Mouse (Mus musculus) heart, embryonic 14.5 days (tissue): ENCODE data around the gene Mis12. TPM values are rescaled to one million over a fixed set of nuclear protein-coding genes. Genes with fewer than 3 reads are reported as not detected.

Source experiments
- ATAC-seq: fragments of 200-750 bp; cut with Nextera tagmentation; 2 replicates; pipeline ENCODE4 v1.8.0; 2017; ENCODE audit warnings: low read depth, moderate TSS enrichment; ENCODE audit not compliant: insufficient number of reproducible peaks, insufficient read depth, low FRiP score
- H3K27ac ChIP-seq, 2 experiments: fragments of 200-500 bp in 1 of 2; fragments of 300-500 bp in 1 of 2; sonication (generic) in 1 of 2; replicated peaks in 1 of 2; 2 replicates each; pipeline ENCODE4 v1.5.1; 2012 to 2014; ENCODE audit warnings: low read depth in 2 of 2, low read length in 2 of 2, control low read depth in 1 of 2, mild to moderate bottlenecking in 1 of 2, mixed read lengths in 1 of 2; ENCODE audit not compliant: control insufficient read depth in 1 of 2, insufficient read depth in 1 of 2
- H3K27me3 ChIP-seq: fragments of 300-500 bp; sonication (generic); 2 replicates; pipeline ENCODE4 v1.6.1; 2014; ENCODE audit warnings: mild to moderate bottlenecking, low read length, control low read depth; ENCODE audit not compliant: control insufficient read depth, insufficient read depth
- H3K36me3 ChIP-seq: fragments of 300-500 bp; sonication (generic); 2 replicates; pipeline ENCODE4 v1.6.1; 2014; ENCODE audit warnings: mild to moderate bottlenecking, control low read depth, low read length, mixed read lengths; ENCODE audit not compliant: control insufficient read depth, insufficient read depth
- H3K4me1 ChIP-seq, 2 experiments: fragments of 200-500 bp in 1 of 2; fragments of 300-500 bp in 1 of 2; sonication (generic) in 1 of 2; 2 replicates each; pipeline ENCODE4 v1.6.1; 2012 to 2014; ENCODE audit warnings: low read length in 2 of 2, control low read depth in 1 of 2, mixed read lengths in 1 of 2; ENCODE audit not compliant: control insufficient read depth in 2 of 2, insufficient read depth in 2 of 2
- H3K4me2 ChIP-seq: fragments of 300-500 bp; sonication (generic); 2 replicates; pipeline ENCODE4 v1.6.1; 2014; ENCODE audit warnings: mild to moderate bottlenecking, low read length
- H3K4me3 ChIP-seq, 2 experiments: fragments of 200-500 bp in 1 of 2; fragments of 300-500 bp in 1 of 2; sonication (generic) in 1 of 2; 2 replicates each; pipeline ENCODE4 v1.5.1; 2012 to 2014; ENCODE audit warnings: low read length in 2 of 2, mild to moderate bottlenecking in 2 of 2, control low read depth in 1 of 2, low read depth in 1 of 2, moderate library complexity in 1 of 2; ENCODE audit not compliant: control insufficient read depth in 1 of 2, insufficient read depth in 1 of 2
- H3K9ac ChIP-seq: fragments of 300-500 bp; sonication (generic); 2 replicates; pipeline ENCODE4 v1.6.1; 2014; ENCODE audit warnings: mild to moderate bottlenecking, low read length
- H3K9me3 ChIP-seq: fragments of 300-500 bp; sonication (generic); 2 replicates; pipeline ENCODE4 v1.6.1; 2016; ENCODE audit warnings: low read length, control low read depth; ENCODE audit not compliant: control insufficient read depth
- WGBS: fragments of 180-500 bp; shearing (Covaris S2); extraction: QIAGEN DNeasy Blood & Tissue Kit; methylation state at CpG from one replicate; pipeline ENCODE4 v1.1.7; 2014; 5-methylcytosine and 5-hydroxymethylcytosine counted together
- polyA plus RNA-seq: library from polyadenylated mRNA; unstranded; fragments of >200 nt; fragmentation: Nextera tagmentation; extraction: Ambion mirVana; gene quantifications from 2 replicates; pipeline ENCODE4 v1.2.1, GENCODE M21; 2014

Gene Mis12
- polyA plus RNA-seq: 17.2 and 18.2 TPM in 2 replicates

DNA sequence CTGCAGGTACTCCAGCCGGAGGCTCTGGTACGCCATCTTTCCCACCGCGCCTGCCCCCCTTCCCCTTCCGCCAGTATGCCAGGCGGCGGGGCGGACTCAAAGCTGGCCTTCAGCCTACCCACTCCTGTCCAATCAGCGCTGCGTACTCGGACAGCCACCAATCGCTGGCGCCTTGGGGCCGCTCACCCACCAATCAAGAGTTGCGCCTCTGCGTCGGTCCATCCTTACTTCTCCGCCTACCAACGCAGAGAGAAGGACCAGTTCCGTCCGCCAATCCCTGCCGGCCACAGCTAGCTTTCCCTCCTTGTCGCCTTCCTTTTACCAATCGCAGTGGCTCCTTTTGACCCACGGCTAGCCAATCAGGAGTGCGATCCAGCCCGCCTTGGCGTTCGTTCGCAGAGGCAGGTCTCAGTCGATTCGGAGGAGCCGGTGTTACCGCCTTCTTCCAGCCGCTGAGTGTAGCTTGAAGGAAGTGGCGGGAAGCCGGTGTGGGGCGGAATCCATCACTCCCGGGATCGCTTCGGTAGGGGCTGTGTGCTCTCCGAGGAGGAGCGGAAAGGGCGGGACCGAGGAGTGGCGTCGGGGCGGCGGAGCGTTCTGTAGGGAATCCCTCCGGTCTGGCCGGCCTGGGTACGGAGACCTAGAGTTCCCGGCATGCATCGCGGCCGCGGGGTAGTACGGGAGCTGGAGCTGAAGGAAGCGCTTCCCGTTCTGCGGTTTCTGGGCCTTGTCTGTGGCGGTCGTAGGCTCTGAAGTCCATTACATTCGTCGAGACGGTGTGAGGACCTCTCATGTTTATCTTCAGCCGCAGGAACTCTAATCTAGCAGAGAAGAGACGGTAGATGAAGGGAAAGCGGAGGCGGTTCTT, at the start of gene Mis12, which contains the start of gene Derl2:
Gene Mis12 (plus strand): TSS at position 411 of the 868 bp plus-strand sequence.
Gene Derl2 (minus strand): TSS at position 641 of the 868 bp plus-strand sequence.
- Histone ChIP-seq H3K4me2 (peak within 1 kb of the TSS; percentile 85), H3K27ac (peak within 1 kb of the TSS; percentile 80 to 93), H3K36me3 (peaks cover 27% of the 10 kb centered on the region), H3K4me1 (peaks cover 0 to 18% of the 10 kb centered on the region in 2 experiments; a peak in 2 of 4 replicates), H3K9me3 (no peaks in the 10 kb centered on the region), H3K4me3 (peak within 1 kb of the TSS; percentile 61 to 80), H3K27me3 (no peaks in the 10 kb centered on the region), H3K9ac (peak within 1 kb of the TSS; percentile 90)
- peak; percentile 100 for ATAC-seq
- under 1% methylated on average over 68 of the region's 71 CpGs for WGBS

DNA sequence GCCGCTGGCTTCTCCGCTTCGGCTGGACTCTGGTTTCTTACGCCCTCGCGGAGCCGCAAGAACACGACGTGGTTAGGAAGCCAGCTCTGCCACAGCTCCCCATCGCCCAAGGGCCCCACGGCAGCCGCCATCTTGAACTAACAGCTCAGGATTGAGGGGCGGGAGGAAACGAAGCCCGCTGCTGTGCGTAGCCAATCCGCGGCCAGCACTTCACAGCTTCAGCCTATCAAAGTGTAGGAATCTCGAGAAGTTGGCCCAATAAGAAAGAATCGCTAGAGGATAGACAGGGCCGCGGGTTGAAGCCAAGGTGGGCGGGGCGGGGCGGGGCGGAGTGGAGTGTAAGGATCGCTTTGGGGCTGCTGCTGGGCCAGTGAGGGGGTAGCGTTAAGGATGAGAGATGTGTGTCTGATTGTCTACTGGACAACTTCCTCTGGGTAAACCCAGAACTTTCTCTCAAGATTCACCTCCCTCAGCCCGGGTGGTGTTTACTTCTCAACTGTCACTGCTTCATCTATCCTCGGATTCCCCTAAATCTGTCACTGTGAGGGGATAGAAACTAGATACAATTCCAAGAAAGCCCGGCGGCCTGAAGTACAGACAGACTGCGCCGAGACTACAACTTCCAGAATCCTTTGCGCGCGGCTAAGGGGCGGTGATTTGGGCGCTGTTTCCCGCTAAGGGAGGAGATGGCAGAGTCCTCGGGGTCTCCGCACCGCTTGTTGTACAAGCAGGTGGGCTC, 49.4 kb upstream of the Mis12 start, which contains the start of the genes Nup88 and Rpain:
Gene Nup88 (minus strand): TSS at position 153 of the 739 bp plus-strand sequence.
Gene Rpain (plus strand): TSS at position 393 of the 739 bp plus-strand sequence.
- Histone ChIP-seq H3K9ac (peak within 1 kb of the TSS; percentile 97), H3K4me1 (peaks cover 7 to 18% of the 10 kb centered on the region in 2 experiments), H3K27ac (peak within 1 kb of the TSS; percentile 83 to 92), H3K36me3 (peaks cover 53% of the 10 kb centered on the region), H3K4me2 (peak within 1 kb of the TSS; percentile 90), H3K27me3 (no peaks in the 10 kb centered on the region), H3K4me3 (peak within 1 kb of the TSS; percentile 78 to 88), H3K9me3 (no peaks in the 10 kb centered on the region)
- peak; percentile 95 for ATAC-seq
- under 1% methylated on average over 42 of the region's 43 CpGs for WGBS

DNA sequence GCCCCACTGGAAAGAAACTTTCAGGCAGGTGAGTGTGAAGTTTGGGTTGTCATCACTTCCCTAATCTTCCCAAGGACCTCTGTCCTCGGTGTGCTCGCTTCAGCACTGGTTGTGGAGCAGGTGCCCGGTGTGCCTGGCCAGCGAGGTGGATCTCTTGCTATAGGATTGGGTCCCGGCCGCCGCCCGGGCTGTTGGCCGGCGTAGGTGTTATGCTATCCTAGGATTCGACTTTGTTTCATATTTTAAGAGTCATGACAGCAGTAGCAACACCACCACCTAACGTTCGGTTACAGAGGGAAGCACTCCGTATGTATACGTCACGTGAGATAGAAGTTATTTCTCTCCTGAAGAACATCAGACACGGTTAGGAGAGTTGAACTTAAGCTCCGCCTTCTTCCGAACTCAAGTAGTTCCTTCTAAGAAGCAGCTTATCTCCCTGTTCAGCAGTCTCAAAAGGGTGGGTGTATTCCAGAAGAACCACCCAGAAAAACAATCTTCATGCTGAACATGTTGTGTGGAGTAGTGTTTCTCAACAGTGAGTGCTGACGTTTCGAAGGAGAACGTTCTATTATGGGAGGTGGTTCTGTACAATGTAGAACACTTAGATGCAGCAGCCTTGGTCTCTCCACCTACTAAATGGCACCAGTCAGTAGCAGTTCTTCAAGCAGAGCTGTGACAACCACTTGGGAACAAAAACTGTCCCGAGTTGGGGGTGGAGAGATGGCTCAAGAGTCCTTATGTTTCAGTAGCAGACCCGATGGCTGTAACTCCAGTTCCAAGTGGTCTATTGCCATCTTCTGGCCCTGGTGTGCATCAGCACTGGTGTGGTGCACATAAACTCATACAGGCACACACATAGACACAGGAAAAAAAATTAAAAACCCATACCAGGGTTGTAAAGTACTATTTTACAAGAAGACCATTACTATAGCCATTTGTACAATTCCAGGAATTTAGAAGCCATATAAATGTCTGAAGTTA, 48.6 kb upstream of the Mis12 start:
- H3K27ac ChIP-seq: peak overlapping the region; percentile 47 to 90

GRCm38 (mm10) chr11:70972586-70972985, 46.8 kb upstream of the Mis12 start:
- peaks cover 7 to 17% of the 10 kb centered on the region in 2 experiments for H3K4me1 ChIP-seq
- H3K36me3 ChIP-seq: peaks cover 58% of the 10 kb centered on the region
- ATAC-seq: no peak
- no peaks in the 10 kb centered on the region for H3K27me3 ChIP-seq
- no peak overlapping the region for H3K4me3 ChIP-seq
- WGBS: 58% methylated on average over 1 of the region's 1 CpGs
- no peaks in the 10 kb centered on the region for H3K9me3 ChIP-seq
- H3K4me2 ChIP-seq: no peak overlapping the region
- no peak overlapping the region for H3K27ac ChIP-seq
- H3K9ac ChIP-seq: no peak overlapping the region

More for the DNA sequence above, 48.6 kb upstream of the Mis12 start:
- H3K9ac ChIP-seq: peak overlapping the region; percentile 97
- H3K4me1 ChIP-seq: peaks cover 7 to 18% of the 10 kb centered on the region in 2 experiments
- H3K4me3 ChIP-seq: peak overlapping the region; percentile 78 to 79
- no peaks in the 10 kb centered on the region for H3K27me3 ChIP-seq
- H3K9me3 ChIP-seq: no peaks in the 10 kb centered on the region
- peaks cover 53% of the 10 kb centered on the region for H3K36me3 ChIP-seq
- WGBS: 15% methylated on average over 24 of the region's 24 CpGs
- ATAC-seq: peak; percentile 20
- peak overlapping the region; percentile 90 for H3K4me2 ChIP-seq

GRCm38 (mm10) chr11:70973947-70974346, 45.5 kb upstream of the Mis12 start:
- no peak for ATAC-seq
- WGBS: 64% methylated on average over 4 of the region's 4 CpGs
- no peaks in the 10 kb centered on the region for H3K9me3 ChIP-seq
- H3K27ac ChIP-seq: no peak overlapping the region
- no peak overlapping the region for H3K4me2 ChIP-seq
- H3K9ac ChIP-seq: no peak overlapping the region
- H3K4me3 ChIP-seq: no peak overlapping the region
- H3K27me3 ChIP-seq: no peaks in the 10 kb centered on the region
- H3K4me1 ChIP-seq: peaks cover 3 to 6% of the 10 kb centered on the region in 2 experiments; a peak in 2 of 4 replicates
- peaks cover 63% of the 10 kb centered on the region for H3K36me3 ChIP-seq

GRCm38 (mm10) chr11:70975193-70975592, 44.2 kb upstream of the Mis12 start:
- Histone ChIP-seq H3K4me3 (no peak overlapping the region), H3K36me3 (peaks cover 76% of the 10 kb centered on the region), H3K4me1 (peaks cover 3 to 6% of the 10 kb centered on the region in 2 experiments; a peak in 2 of 4 replicates), H3K4me2 (no peak overlapping the region), H3K9me3 (no peaks in the 10 kb centered on the region), H3K27ac (no peak overlapping the region), H3K9ac (no peak overlapping the region), H3K27me3 (no peaks in the 10 kb centered on the region)
- 85% methylated on average over 2 of the region's 2 CpGs for WGBS
- ATAC-seq: no peak
